19 mouse cellular contexts compared by ENCODE assay signal in genomic region chr4:97750401-97750800, GRCm38 (mm10). TPM values are rescaled to one million over a fixed set of nuclear protein-coding genes. Genes with fewer than 3 reads are reported as not detected.
DNase-seq lines count a peak whose midpoint lies in the region; ATAC-seq and TF ChIP-seq lines count a peak whose summit lies in the region.
"Had no signal": no experiment of that assay in that cellular context is flagged by ENCODE, and none has a peak within 500 bp of the region (broad histone marks: within the 10 kb centered on the region; RNA-seq: fewer than 3 reads in every experiment).

No protein-coding gene starts in this region.

- no peak overlapping the region for H3K9ac ChIP-seq in heart, embryonic 13.5 days
- H3K9ac ChIP-seq in liver, embryonic 13.5 days, result no peak overlapping the region
- H3K9ac ChIP-seq in limb, embryonic 14.5 days (ENCODE audit: low read depth, low read length, severe bottlenecking), result no peak overlapping the region

- H3K36me3 ChIP-seq in heart, embryonic 13.5 days, result no peaks in the 10 kb centered on the region
- no peaks in the 10 kb centered on the region for H3K36me3 ChIP-seq in liver, embryonic 13.5 days
- H3K36me3 ChIP-seq in limb, embryonic 14.5 days (ENCODE audit: control insufficient read depth, insufficient read depth, low read length), result no peaks in the 10 kb centered on the region
- H3K36me3 ChIP-seq: embryonic facial prominence, embryonic 12.5 days; midbrain, embryonic 13.5 days had no signal

- no peak overlapping the region for H3K4me3 ChIP-seq in heart, embryonic 13.5 days
- no peak overlapping the region for H3K4me3 ChIP-seq in liver, embryonic 13.5 days (replicated peaks)
- H3K4me3 ChIP-seq in limb, embryonic 14.5 days (replicated peaks; ENCODE audit: low read length), result no peak overlapping the region

- no peaks in the 10 kb centered on the region for H3K27me3 ChIP-seq in heart, embryonic 13.5 days (replicated peaks)
- peaks cover 53% of the 10 kb centered on the region for H3K27me3 ChIP-seq in liver, embryonic 13.5 days
- no peaks in the 10 kb centered on the region; the same call in 1 of the 2 replicates for H3K27me3 ChIP-seq in limb, embryonic 14.5 days (ENCODE audit: control insufficient read depth, insufficient read depth, low read length)
- H3K27me3 ChIP-seq: Patski had no signal

- no peak for TF ChIP-seq POLR2A in limb, embryonic 14.5 days (IDR thresholded peaks at IDR 0.05; ENCODE audit: borderline replicate concordance, extremely low read depth, insufficient read depth, insufficient read length)

- DNase-seq in heart, adult 8-10 months (ENCODE audit: low spot score), result no peak
- peak; percentile 9 for DNase-seq in kidney, adult 9 months
- DNase-seq in kidney, postnatal 10 days, result no peak
- DNase-seq in liver, embryonic 13.5 days, result no peak
- DNase-seq in liver, result no peak
- no peak for DNase-seq in limb, embryonic 14.5 days (ENCODE audit: low spot score)
- DNase-seq in adrenal gland, adult 18-20 months (ENCODE audit: low spot score in 2 of 2), result no peak

- peaks cover 45% of the 10 kb centered on the region for H3K4me1 ChIP-seq in heart, embryonic 13.5 days
- H3K4me1 ChIP-seq in liver, embryonic 13.5 days (replicated peaks), result peaks cover 10% of the 10 kb centered on the region
- peaks cover 32% of the 10 kb centered on the region for H3K4me1 ChIP-seq in limb, embryonic 14.5 days (ENCODE audit: control insufficient read depth, insufficient read depth, low read length)

- H3K27ac ChIP-seq in heart, embryonic 13.5 days (replicated peaks), result peak overlapping the region; percentile 89
- no peak overlapping the region for H3K27ac ChIP-seq in liver, embryonic 13.5 days
- H3K27ac ChIP-seq in limb, embryonic 14.5 days (replicated peaks; ENCODE audit: low read depth, low read length), result no peak overlapping the region

- peak overlapping the region; percentile 84 for H3K4me2 ChIP-seq in heart, embryonic 13.5 days
- H3K4me2 ChIP-seq in liver, embryonic 13.5 days, result peak overlapping the region; percentile 79; the same call in 1 of the 2 replicates
- H3K4me2 ChIP-seq in limb, embryonic 14.5 days (replicated peaks; ENCODE audit: low read depth, low read length, severe bottlenecking), result peak overlapping the region; percentile 85; the same call in 1 of the 2 replicates

- H3K9me3 ChIP-seq in heart, embryonic 13.5 days, result no peaks in the 10 kb centered on the region
- no peaks in the 10 kb centered on the region for H3K9me3 ChIP-seq in liver, embryonic 13.5 days (replicated peaks)
- no peaks in the 10 kb centered on the region for H3K9me3 ChIP-seq in limb, embryonic 14.5 days (ENCODE audit: control insufficient read depth, low read length)
- H3K9me3 ChIP-seq: embryonic facial prominence, embryonic 12.5 days; megakaryocyte, embryonic 14.5 days; midbrain, embryonic 13.5 days had no signal

- WGBS in heart, embryonic 13.5 days, result 33% methylated on average over 4 of the region's 4 CpGs
- 26% methylated on average over 4 of the region's 4 CpGs for WGBS in liver, embryonic 13.5 days (ENCODE audit: insufficient replicate concordance)
- 50% methylated on average over 4 of the region's 4 CpGs for WGBS in limb, embryonic 14.5 days

- no peak for ATAC-seq in heart, embryonic 13.5 days (ENCODE audit: extremely low read depth, insufficient number of reproducible peaks, low FRiP score, low TSS enrichment)
- no peak for ATAC-seq in liver, embryonic 13.5 days (ENCODE audit: low read depth)
- ATAC-seq in limb, embryonic 14.5 days (ENCODE audit: low FRiP score, low read depth), result no peak
- ATAC-seq: Patski had no signal

RNA-seq across cellular contexts. Expression of gene Nfia, which starts 22.1 kb away (rescaled TPM):
- 31.1 and 32.3 TPM in 2 replicates for polyA plus RNA-seq in heart, embryonic 13.5 days (2015; fragmentation: Nextera tagmentation; extraction: Ambion mirVana)
- total RNA-seq in heart, adult 8-10 months (2022), result 100 to 1,000 TPM; 109 to 137 (median 121) TPM
- polyA plus RNA-seq in liver, embryonic 13.5 days (2015; fragmentation: Nextera tagmentation; extraction: Ambion mirVana), result 3.0 and 3.8 TPM in 2 replicates
- 51.9 and 74.6 TPM in 2 replicates for polyA plus RNA-seq in limb, embryonic 14.5 days (2012; rRNA removed)
- 71.2 and 89.3 TPM in 2 replicates for polyA plus RNA-seq in limb, embryonic 14.5 days (2014; fragmentation: Nextera tagmentation; extraction: Ambion mirVana)
- total RNA-seq in adrenal gland, adult 18-20 months (2021), result 100 to 1,000 TPM; 109 to 132 TPM

RNA-seq across cellular contexts. Expression of gene E130114P18Rik, which starts 27.5 kb away (rescaled TPM):
- polyA plus RNA-seq in heart, embryonic 13.5 days (2015; fragmentation: Nextera tagmentation; extraction: Ambion mirVana), result 0.48 and 0.55 TPM in 2 replicates
- total RNA-seq in heart, adult 8-10 months (2022), result under 1 TPM in 2 of 4 experiments, not detected in 2; 0.23 to 0.41 TPM
- 0.09 TPM in 1 of 2 replicates, not detected in the other for polyA plus RNA-seq in liver, embryonic 13.5 days (2015; fragmentation: Nextera tagmentation; extraction: Ambion mirVana)
- polyA plus RNA-seq in limb, embryonic 14.5 days (2012; rRNA removed), result 2.1 and 2.2 TPM in 2 replicates
- polyA plus RNA-seq in limb, embryonic 14.5 days (2014; fragmentation: Nextera tagmentation; extraction: Ambion mirVana), result 4.6 and 4.9 TPM in 2 replicates
- total RNA-seq in adrenal gland, adult 18-20 months (2021), result under 1 TPM; 0.26 to 0.27 TPM
- total RNA-seq: adrenal gland, adult 2 months; ES-E14; gastrocnemius, adult 8-10 months; granulocyte monocyte progenitor cell, adult 5-6 weeks; heart, postnatal 4 days; monocyte, adult 5-6 weeks had no signal
- polyA plus RNA-seq: inflammation-experienced regulatory T-cells, adult 6 months had no signal
